In genomic region chr16:13730285-13731255, GRCm38 (mm10) we compare ENCODE assay signal across 9 mouse cellular contexts. TPM values are rescaled to one million over a fixed set of nuclear protein-coding genes. Genes with fewer than 3 reads are reported as not detected.
DNase-seq lines count a peak whose midpoint lies in the region; ATAC-seq and TF ChIP-seq lines count a peak whose summit lies in the region.
"Had no signal": no experiment of that assay in that cellular context is flagged by ENCODE, and none has a peak within 500 bp of the region (broad histone marks: within the 10 kb centered on the region; RNA-seq: fewer than 3 reads in every experiment).

Pla2g10 (minus strand) TSS chr16:13730983.

- TF ChIP-seq CTCF in lung, adult 2 months (IDR thresholded peaks at IDR 0.05; ENCODE audit: insufficient read depth, low read length), result no peak
- no peak for TF ChIP-seq CTCF in gastrocnemius, adult 2 months (IDR thresholded peaks at IDR 0.05)
- TF ChIP-seq CTCF in layer of hippocampus, adult 2 months (conservative IDR thresholded peaks at IDR 0.05), result no peak
- TF ChIP-seq CTCF in cerebellum, adult 2 months (IDR thresholded peaks at IDR 0.05; ENCODE audit: borderline replicate concordance, insufficient read depth, low read depth, low read length), result no peak

- H3K9ac ChIP-seq in forebrain, embryonic 14.5 days (ENCODE audit: low read length), result no peak within 1 kb of the TSS
- no peak within 1 kb of the TSS for H3K9ac ChIP-seq in liver, embryonic 12.5 days

- H3K36me3 ChIP-seq in forebrain, embryonic 14.5 days (ENCODE audit: control insufficient read depth, insufficient read depth, low read length), result no peaks in the 10 kb centered on the region
- no peaks in the 10 kb centered on the region for H3K36me3 ChIP-seq in liver, embryonic 12.5 days

- no peak within 1 kb of the TSS for H3K4me3 ChIP-seq in lung, adult 2 months (replicated peaks; ENCODE audit: extremely low read depth, low read depth, low read length)
- H3K4me3 ChIP-seq in forebrain, embryonic 14.5 days (ENCODE audit: low read depth, low read length), result no peak within 1 kb of the TSS
- H3K4me3 ChIP-seq in liver, embryonic 12.5 days, result peak within 1 kb of the TSS; percentile 8; the same call in 1 of the 2 replicates
- H3K4me3 ChIP-seq in gastrocnemius, adult 2 months, result no peak within 1 kb of the TSS
- H3K4me3 ChIP-seq in layer of hippocampus, adult 2 months, result no peak within 1 kb of the TSS
- H3K4me3 ChIP-seq in cerebellum, adult 2 months (replicated peaks; ENCODE audit: insufficient read depth, low read depth, low read length), result no peak within 1 kb of the TSS

- ATAC-seq in forebrain, embryonic 14.5 days, result no peak
- peak; percentile 47 for ATAC-seq in liver, embryonic 12.5 days

- no peaks in the 10 kb centered on the region for H3K4me1 ChIP-seq in lung, adult 2 months (ENCODE audit: control insufficient read depth, insufficient read depth, low read length)
- no peaks in the 10 kb centered on the region for H3K4me1 ChIP-seq in forebrain, embryonic 14.5 days (ENCODE audit: control insufficient read depth, insufficient read depth, low read length)
- peaks cover 10% of the 10 kb centered on the region for H3K4me1 ChIP-seq in liver, embryonic 12.5 days
- no peaks in the 10 kb centered on the region for H3K4me1 ChIP-seq in cerebellum, adult 2 months (ENCODE audit: control insufficient read depth, insufficient read depth, low read length)

- H3K9me3 ChIP-seq in forebrain, embryonic 14.5 days (replicated peaks; ENCODE audit: control insufficient read depth, low read length), result no peaks in the 10 kb centered on the region
- no peaks in the 10 kb centered on the region for H3K9me3 ChIP-seq in liver, embryonic 12.5 days (replicated peaks)

- WGBS in lung, adult 2 months, result 17% methylated on average over 26 of the region's 26 CpGs
- 15% methylated on average over 26 of the region's 26 CpGs for WGBS in forebrain, embryonic 14.5 days
- WGBS in liver, embryonic 12.5 days (ENCODE audit: insufficient replicate concordance), result 15% methylated on average over 26 of the region's 26 CpGs
- WGBS in cerebellum, adult 2 months, result 16% methylated on average over 26 of the region's 26 CpGs

- no peaks in the 10 kb centered on the region for H3K27me3 ChIP-seq in forebrain, embryonic 14.5 days (replicated peaks; ENCODE audit: control insufficient read depth, insufficient read depth, low read length)
- peaks cover 6% of the 10 kb centered on the region for H3K27me3 ChIP-seq in liver, embryonic 12.5 days (replicated peaks)
- no peaks in the 10 kb centered on the region for H3K27me3 ChIP-seq in cerebellum, adult 2 months (ENCODE audit: control insufficient read depth, insufficient read depth, low read length)

- H3K4me2 ChIP-seq in forebrain, embryonic 14.5 days (ENCODE audit: low read length), result peak within 1 kb of the TSS; percentile 32; the same call in 1 of the 2 replicates
- peak within 1 kb of the TSS; percentile 50 for H3K4me2 ChIP-seq in liver, embryonic 12.5 days

- no peak within 1 kb of the TSS for H3K27ac ChIP-seq in forebrain, embryonic 14.5 days (ENCODE audit: low read depth, low read length)
- no peak within 1 kb of the TSS for H3K27ac ChIP-seq in liver, embryonic 12.5 days
- no peak within 1 kb of the TSS for H3K27ac ChIP-seq in gastrocnemius, adult 2 months
- H3K27ac ChIP-seq in layer of hippocampus, adult 2 months, result no peak within 1 kb of the TSS
- no peak within 1 kb of the TSS for H3K27ac ChIP-seq in cerebellum, adult 2 months (ENCODE audit: insufficient read depth, low read length)

- TF ChIP-seq POLR2A in lung, adult 2 months (IDR thresholded peaks at IDR 0.05; ENCODE audit: borderline replicate concordance, extremely low read depth, low read depth, low read length), result no peak
- no peak for TF ChIP-seq POLR2A in cerebellum, adult 2 months (IDR thresholded peaks at IDR 0.05; ENCODE audit: borderline replicate concordance, insufficient read depth, low read length)

- peak; percentile 7 for DNase-seq in lung, postnatal 14 days
- DNase-seq in lung, adult 2 months, result no peak
- peak; percentile 13 for DNase-seq in forebrain, embryonic 14.5 days (ENCODE audit: low spot score)
- peak; percentile 49 for DNase-seq in testis, postnatal 10 days (ENCODE audit: low spot score)
- no peak for DNase-seq in gastrocnemius, adult 2 months
- DNase-seq in layer of hippocampus, adult 2 months (ENCODE audit: low spot score in 2 of 2), result no peak
- DNase-seq in cerebellum, adult 2 months, result no peak

- intact Hi-C loops in gastrocnemius, adult 2 months (cut with DNase I), result loop anchor here (5.0 kb wide), 1 partner anchor 708 kb away; no protein-coding TSS in a partner anchor

RNA-seq across cellular contexts. Expression of gene Pla2g10, which starts in this region (rescaled TPM):
- 0.97 TPM in 1 of 2 replicates, not detected in the other for polyA plus RNA-seq in lung, adult 2 months (2012; rRNA removed)
- 0.16 TPM in 1 of 2 replicates, not detected in the other for polyA plus RNA-seq in forebrain, embryonic 14.5 days (2014; fragmentation: Nextera tagmentation; extraction: Ambion mirVana)
- polyA plus RNA-seq in liver, embryonic 12.5 days (2016; fragmentation: Nextera tagmentation; extraction: Ambion mirVana), result 0.24 and 0.36 TPM in 2 replicates
- not detected for total RNA-seq in gastrocnemius, adult 2 months (2021)
- total RNA-seq in layer of hippocampus, adult 2 months (2021), result not detected
- polyA plus RNA-seq in cerebellum, adult 2 months (2012; rRNA removed), result not detected in 2 replicates
- total RNA-seq: neutrophil, adult 5-6 weeks had no signal

Comparison
In these comparisons a context has a peak if more than half of its experiments do, and no peak if none do; other contexts are left out.
1. DNase-seq: peak in lung, postnatal 14 days (single experiment) and testis, postnatal 10 days (single experiment); none in lung, adult 2 months (single experiment), gastrocnemius, adult 2 months (single experiment), layer of hippocampus, adult 2 months (0 of 2) and cerebellum, adult 2 months (0 of 2).
2. Peak in DNase-seq and H3K4me2 ChIP-seq in forebrain, embryonic 14.5 days; RNA of the gene not detected or under 1 TPM.
3. Peak in ATAC-seq, H3K4me3 ChIP-seq and H3K4me2 ChIP-seq in liver, embryonic 12.5 days; RNA of the gene not detected or under 1 TPM.